Mouse (Mus musculus): Measurements from ENCODE around the gene Lrp6. TPM values are rescaled to one million over a fixed set of nuclear protein-coding genes. Genes with fewer than 3 reads are reported as not detected.
A peak's percentile ranks its signal among the peaks of the same experiment; 100 is the strongest.

Gene Lrp6
- polyA plus RNA-seq, 1 experiment from 2014 or later, result 14.6 TPM

DNA sequence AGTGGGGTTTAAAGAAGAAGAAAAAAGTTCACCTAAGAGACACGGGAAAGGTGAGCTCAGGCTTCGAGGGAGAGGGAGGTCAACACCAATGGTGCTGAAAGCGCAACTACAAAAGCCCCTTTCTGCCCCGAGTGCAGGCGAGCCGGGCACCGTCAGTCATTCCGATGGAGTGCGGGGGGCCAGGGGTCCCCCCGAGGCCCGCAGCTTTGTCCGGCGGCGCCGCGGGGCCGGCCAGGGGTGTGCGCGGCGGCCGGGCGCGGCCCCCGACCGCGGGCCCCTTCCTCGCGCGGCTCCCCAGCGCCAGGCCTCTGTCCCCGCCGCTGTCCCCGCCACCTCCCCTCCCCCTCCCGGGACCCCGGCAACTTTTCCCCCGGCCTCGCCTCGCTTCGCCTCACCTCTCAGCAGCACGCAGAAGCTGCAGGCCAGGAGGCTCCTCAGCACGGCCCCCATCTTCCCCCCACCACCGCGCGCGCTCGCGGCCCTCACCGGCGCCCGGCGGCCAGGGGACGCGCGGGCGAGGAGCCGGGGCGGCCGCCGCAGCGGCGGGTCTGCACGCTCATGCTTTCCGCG lies 432 bp downstream of the Lrp6 start:
- Histone ChIP-seq H3K4me3 (replicated peaks) (peak overlapping the region; percentile 87), H3K4me2 (peak overlapping the region; percentile 78), H3K4me1 (peaks cover 25% of the 10 kb centered on the region), H3K9ac (replicated peaks) (peak overlapping the region; percentile 97), H3K27me3 (replicated peaks) (no peaks in the 10 kb centered on the region), H3K27ac (replicated peaks) (peak overlapping the region; percentile 100), H3K36me3 (no peaks in the 10 kb centered on the region), H3K9me3 (replicated peaks) (no peaks in the 10 kb centered on the region)
- ATAC-seq (ENCODE audit: low FRiP score), result peak; percentile 82
- WGBS, result under 1% methylated on average over 38 of the region's 64 CpGs

DNA sequence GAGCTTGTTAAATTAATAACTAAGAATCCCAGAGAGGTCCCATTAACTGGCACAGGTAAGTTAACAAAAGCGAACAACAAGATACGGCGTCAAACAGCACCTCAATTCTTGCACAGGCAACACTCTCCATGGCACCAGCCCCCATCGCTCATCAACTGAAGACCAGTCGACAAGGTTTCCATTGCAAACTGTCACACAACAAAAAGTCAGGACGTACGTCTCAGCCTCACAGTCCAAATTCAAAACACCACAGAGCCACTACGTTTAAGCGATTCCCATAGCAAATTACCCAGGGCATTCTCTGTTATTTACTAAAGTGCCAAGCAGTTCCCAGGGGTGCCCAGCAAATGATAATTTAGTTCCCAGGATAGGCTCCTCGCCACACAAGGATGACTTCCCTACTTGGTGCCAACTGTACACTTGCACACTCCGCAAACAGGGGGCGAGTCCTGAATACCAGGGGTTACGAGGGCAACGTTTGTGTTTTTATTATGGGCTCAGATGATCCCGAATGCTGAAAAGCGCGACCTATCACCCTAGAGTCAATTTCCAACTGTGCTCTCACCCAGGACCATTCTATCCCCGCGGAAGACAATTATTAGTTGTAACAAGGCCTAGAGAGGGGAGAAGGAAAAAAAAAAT lies 1.0 kb downstream of the Lrp6 start:
- Histone ChIP-seq H3K4me2 (peak overlapping the region; percentile 78), H3K4me1 (peaks cover 25% of the 10 kb centered on the region), H3K9ac (replicated peaks) (peak overlapping the region; percentile 97), H3K9me3 (replicated peaks) (no peaks in the 10 kb centered on the region), H3K27ac (replicated peaks) (peak overlapping the region; percentile 100), H3K4me3 (replicated peaks) (peak overlapping the region; percentile 87), H3K27me3 (replicated peaks) (no peaks in the 10 kb centered on the region), H3K36me3 (no peaks in the 10 kb centered on the region)
- WGBS, result 1% methylated on average over 19 of the region's 19 CpGs
- ATAC-seq (ENCODE audit: low FRiP score), result no peak

GRCm38 (mm10) chr6:134564539-134564938 lies 2.2 kb downstream of the Lrp6 start:
- no peaks in the 10 kb centered on the region for H3K36me3 ChIP-seq
- 57% methylated on average over 2 of the region's 2 CpGs for WGBS
- H3K4me3 ChIP-seq (replicated peaks), result peak overlapping the region; percentile 9; the same call in 1 of the 2 replicates
- no peak overlapping the region for H3K9ac ChIP-seq (replicated peaks)
- no peak overlapping the region for H3K27ac ChIP-seq (replicated peaks)
- no peaks in the 10 kb centered on the region for H3K9me3 ChIP-seq (replicated peaks)
- peaks cover 28% of the 10 kb centered on the region for H3K4me1 ChIP-seq
- H3K27me3 ChIP-seq (replicated peaks), result no peaks in the 10 kb centered on the region
- peak overlapping the region; percentile 78 for H3K4me2 ChIP-seq
- no peak for ATAC-seq (ENCODE audit: low FRiP score)

GRCm38 (mm10) chr6:134559635-134560034 lies 7.1 kb downstream of the Lrp6 start:
- Histone ChIP-seq H3K4me2 (no peak overlapping the region), H3K27me3 (replicated peaks) (no peaks in the 10 kb centered on the region), H3K9ac (replicated peaks) (no peak overlapping the region), H3K4me3 (replicated peaks) (no peak overlapping the region), H3K4me1 (peaks cover 40% of the 10 kb centered on the region), H3K9me3 (replicated peaks) (no peaks in the 10 kb centered on the region), H3K27ac (replicated peaks) (no peak overlapping the region), H3K36me3 (no peaks in the 10 kb centered on the region)
- ATAC-seq (ENCODE audit: low FRiP score), result no peak
- 67% methylated on average over 3 of the region's 3 CpGs for WGBS

DNA sequence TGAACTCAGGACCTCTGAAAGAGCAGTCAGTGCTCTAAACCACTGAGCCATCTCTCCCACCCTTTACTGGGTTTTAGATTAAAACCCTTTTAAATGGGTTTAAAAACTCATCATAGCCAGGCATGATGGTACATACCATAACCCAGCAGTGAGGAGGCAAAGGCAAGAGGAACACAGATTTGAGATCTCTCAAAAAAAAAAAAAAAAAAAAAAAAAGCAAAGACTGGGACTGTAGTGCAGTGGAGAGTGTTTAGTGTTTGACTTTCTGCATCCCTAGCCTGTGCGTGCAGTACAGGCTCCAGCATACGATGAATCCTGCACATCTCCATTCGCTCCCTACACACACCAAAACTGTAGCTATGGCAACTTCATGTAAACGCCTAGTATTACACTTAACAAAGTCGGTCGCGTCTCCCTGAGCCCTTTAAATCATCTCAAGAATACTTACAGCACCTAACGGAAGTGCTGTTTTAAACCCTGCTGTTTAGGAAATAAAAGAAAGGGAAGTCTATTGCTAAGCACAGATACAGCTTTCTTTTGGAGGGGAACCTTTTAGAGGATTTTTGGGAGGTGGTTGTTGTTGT lies 8.1 kb downstream of the Lrp6 start:
- Histone ChIP-seq H3K9ac (replicated peaks) (no peak overlapping the region), H3K27me3 (replicated peaks) (no peaks in the 10 kb centered on the region), H3K4me1 (peaks cover 31% of the 10 kb centered on the region), H3K36me3 (no peaks in the 10 kb centered on the region), H3K4me2 (no peak overlapping the region), H3K9me3 (replicated peaks) (no peaks in the 10 kb centered on the region), H3K27ac (replicated peaks) (no peak overlapping the region), H3K4me3 (replicated peaks) (no peak overlapping the region)
- peak; percentile 37; the same call in 1 of the 2 replicates for ATAC-seq (ENCODE audit: low FRiP score)
- WGBS, result 24% methylated on average over 8 of the region's 8 CpGs

DNA sequence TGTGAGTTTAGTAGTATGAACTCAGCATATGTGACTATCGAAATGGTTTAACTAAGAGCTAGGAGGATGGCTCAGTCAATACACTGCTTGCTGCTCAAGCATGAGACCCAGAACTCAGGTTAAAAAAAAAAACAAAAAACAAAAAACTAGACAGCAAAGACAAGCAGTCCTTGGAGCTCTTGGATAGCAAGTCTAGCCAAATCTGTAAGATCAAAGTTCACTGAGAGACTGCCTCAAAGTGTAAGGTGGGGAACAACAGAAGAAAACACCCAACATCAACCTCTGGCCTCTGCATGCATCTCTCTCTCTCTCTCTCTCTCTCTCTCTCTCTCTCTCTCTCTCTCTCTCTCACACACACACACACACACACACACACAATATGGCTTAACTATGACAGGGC lies 9.7 kb downstream of the Lrp6 start:
- no peak overlapping the region for H3K4me3 ChIP-seq (replicated peaks)
- H3K4me2 ChIP-seq, result no peak overlapping the region
- no peak for ATAC-seq (ENCODE audit: low FRiP score)
- H3K9ac ChIP-seq (replicated peaks), result no peak overlapping the region
- no peaks in the 10 kb centered on the region for H3K27me3 ChIP-seq (replicated peaks)
- H3K9me3 ChIP-seq (replicated peaks), result no peaks in the 10 kb centered on the region
- WGBS, result 92% methylated on average over 1 of the region's 1 CpGs
- peaks cover 28% of the 10 kb centered on the region for H3K4me1 ChIP-seq
- no peaks in the 10 kb centered on the region for H3K36me3 ChIP-seq
- no peak overlapping the region for H3K27ac ChIP-seq (replicated peaks)

DNA sequence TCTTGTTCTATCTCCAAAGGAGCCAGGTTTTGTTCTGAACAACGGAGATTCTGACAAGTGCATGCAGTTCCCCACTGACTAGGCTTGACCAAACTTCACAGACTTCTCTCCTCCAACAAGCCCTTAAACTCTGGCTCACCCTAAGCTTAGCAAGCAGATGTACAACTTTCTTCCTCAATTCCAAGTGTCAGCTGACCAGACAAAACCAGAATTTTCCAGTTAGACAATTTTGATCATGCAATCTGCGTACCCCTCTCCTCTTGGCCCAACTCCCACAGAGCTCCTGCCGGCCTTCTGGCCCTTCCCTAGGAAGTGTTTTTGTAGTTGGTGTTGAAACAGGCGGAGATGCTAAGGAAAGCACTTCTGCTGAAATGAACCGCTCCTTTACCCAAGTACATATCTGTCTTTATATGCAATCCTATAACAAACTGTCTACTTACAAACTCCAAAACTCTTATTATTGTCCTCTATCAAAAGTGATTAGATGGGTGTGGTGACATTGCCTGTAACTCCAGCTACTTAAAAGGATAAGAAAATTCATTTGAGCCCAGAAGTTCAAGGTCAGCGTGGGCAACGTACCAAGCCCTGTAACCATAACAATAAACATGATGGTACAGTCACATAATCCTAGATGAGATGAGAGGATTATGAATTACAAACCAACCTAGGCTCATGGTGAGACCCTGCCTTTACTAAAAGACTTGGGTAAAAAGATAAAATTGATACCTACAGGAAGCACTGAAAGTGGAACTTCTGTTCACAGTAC lies 10.4 kb downstream of the Lrp6 start:
- Histone ChIP-seq H3K27ac (replicated peaks) (no peak overlapping the region), H3K27me3 (replicated peaks) (no peaks in the 10 kb centered on the region)
- no peak for ATAC-seq (ENCODE audit: low FRiP score)

DNA sequence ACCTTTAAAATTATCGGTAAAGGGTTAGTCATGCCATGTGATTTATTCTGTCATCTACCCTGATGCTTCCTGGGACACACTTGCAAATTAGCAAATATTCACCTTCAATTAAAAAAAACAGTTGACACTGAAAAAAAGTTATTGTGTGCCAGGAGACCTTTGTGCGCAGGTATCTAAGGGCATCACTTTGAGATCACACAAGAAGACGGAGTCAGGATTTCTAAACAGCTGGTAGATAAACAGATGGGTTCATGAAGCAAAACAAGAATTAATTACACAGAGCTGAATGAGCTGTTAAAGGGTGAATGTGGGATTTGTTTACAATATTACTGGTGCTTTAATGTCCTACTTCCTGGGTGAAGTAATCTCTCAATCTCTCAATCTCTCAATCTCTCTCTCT lies 11.6 kb downstream of the Lrp6 start:
- Histone ChIP-seq H3K9ac (replicated peaks) (no peak overlapping the region), H3K4me2 (no peak overlapping the region), H3K36me3 (no peaks in the 10 kb centered on the region), H3K4me3 (replicated peaks) (no peak overlapping the region), H3K9me3 (replicated peaks) (no peaks in the 10 kb centered on the region), H3K27ac (replicated peaks) (no peak overlapping the region), H3K27me3 (replicated peaks) (no peaks in the 10 kb centered on the region), H3K4me1 (peaks cover 25% of the 10 kb centered on the region)
- 56% methylated on average over 3 of the region's 3 CpGs for WGBS
- ATAC-seq (ENCODE audit: low FRiP score), result no peak

More for the DNA sequence above, 10.4 kb downstream of the Lrp6 start:
- 76% methylated on average over 7 of the region's 7 CpGs for WGBS
- Histone ChIP-seq H3K4me2 (no peak overlapping the region), H3K4me3 (replicated peaks) (no peak overlapping the region), H3K4me1 (peaks cover 28% of the 10 kb centered on the region), H3K9me3 (replicated peaks) (no peaks in the 10 kb centered on the region), H3K9ac (replicated peaks) (no peak overlapping the region), H3K36me3 (no peaks in the 10 kb centered on the region)

- Histone ChIP-seq H3K9ac (replicated peaks) (no peak overlapping the region), H3K4me2 (no peak overlapping the region), H3K27ac (replicated peaks) (no peak overlapping the region), H3K4me3 (replicated peaks) (no peak overlapping the region), H3K4me1 (peaks cover 23% of the 10 kb centered on the region), H3K27me3 (replicated peaks) (no peaks in the 10 kb centered on the region), H3K9me3 (replicated peaks) (no peaks in the 10 kb centered on the region), H3K36me3 (no peaks in the 10 kb centered on the region)
- no peak for ATAC-seq (ENCODE audit: low FRiP score)
- 71% methylated on average over 4 of the region's 4 CpGs for WGBS
Observed at GRCm38 (mm10) chr6:134554230-134554629, 12.5 kb downstream of the Lrp6 start.

DNA sequence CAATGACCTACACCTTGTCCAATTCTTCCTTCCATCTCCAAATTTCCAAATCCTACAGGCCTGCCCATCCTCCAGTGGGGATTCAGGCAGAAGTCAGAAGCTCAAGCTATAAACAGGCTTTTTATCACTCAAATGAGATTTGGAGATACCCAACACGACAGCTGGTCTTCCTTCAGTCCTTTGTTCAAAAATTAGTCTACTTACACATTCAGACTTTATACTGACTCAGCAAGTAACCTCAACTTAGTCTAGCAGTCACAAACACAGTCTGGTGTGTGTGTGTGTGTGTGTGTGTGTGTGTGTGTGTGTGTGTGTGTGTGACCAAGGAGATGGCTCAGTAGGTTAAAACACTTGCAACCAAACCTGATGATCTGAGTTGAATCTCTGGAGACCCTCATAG lies 15.8 kb downstream of the Lrp6 start:
- Histone ChIP-seq H3K27me3 (replicated peaks) (no peaks in the 10 kb centered on the region), H3K27ac (replicated peaks) (no peak overlapping the region), H3K9me3 (replicated peaks) (no peaks in the 10 kb centered on the region), H3K9ac (replicated peaks) (no peak overlapping the region), H3K4me3 (replicated peaks) (no peak overlapping the region), H3K36me3 (no peaks in the 10 kb centered on the region), H3K4me1 (peaks cover 14% of the 10 kb centered on the region), H3K4me2 (no peak overlapping the region)
- ATAC-seq (ENCODE audit: low FRiP score), result no peak
- WGBS, result 38% methylated on average over 1 of the region's 1 CpGs

- Histone ChIP-seq H3K4me1 (peaks cover 12% of the 10 kb centered on the region), H3K4me2 (no peak overlapping the region), H3K27me3 (replicated peaks) (no peaks in the 10 kb centered on the region), H3K4me3 (replicated peaks) (no peak overlapping the region), H3K9me3 (replicated peaks) (no peaks in the 10 kb centered on the region), H3K9ac (replicated peaks) (no peak overlapping the region), H3K36me3 (no peaks in the 10 kb centered on the region), H3K27ac (replicated peaks) (no peak overlapping the region)
- no peak for ATAC-seq (ENCODE audit: low FRiP score)
- WGBS, result 85% methylated on average over 1 of the region's 1 CpGs
Observed at GRCm38 (mm10) chr6:134550396-134550795, 16.4 kb downstream of the Lrp6 start.
